Mouse (Mus musculus) thymus, postnatal 0 days (tissue): ENCODE data around the gene Tasp1. TPM values are rescaled to one million over a fixed set of nuclear protein-coding genes. Genes with fewer than 3 reads are reported as not detected.
A peak's percentile ranks its signal among the peaks of the same experiment; 100 is the strongest.
"Not testable (repeated sequence)": the region's sequence is repeated elsewhere in the genome, so short reads cannot be mapped to it uniquely, and the experiment has no call there.

Experiments used
- DNase-seq: peaks from one replicate; pipeline ENCODE4 v3.0.0-alpha.2; 2015; ENCODE audit warnings: low spot score
- polyA plus RNA-seq: library from polyadenylated mRNA; unstranded; fragments of >200 nt; fragmentation: Nextera tagmentation; extraction: Ambion mirVana; gene quantifications from 2 replicates; pipeline ENCODE4 v1.2.1, GENCODE M21; 2015

Gene Tasp1
- 44.8 and 56.1 TPM in 2 replicates for polyA plus RNA-seq

GRCm38 (mm10) chr2:140066353-140067314 is at the start of gene Tasp1:
Gene Tasp1 (minus strand): TSS chr2:140066805.
- peak; percentile 94 for DNase-seq

GRCm38 (mm10) chr2:140113851-140114250 is 47.2 kb upstream of the Tasp1 start:
- no peak for DNase-seq

GRCm38 (mm10) chr2:140108945-140109344 is 42.3 kb upstream of the Tasp1 start:
- no peak for DNase-seq

- DNase-seq, result no peak
Observed at GRCm38 (mm10) chr2:140107641-140108040, 41.0 kb upstream of the Tasp1 start.

GRCm38 (mm10) chr2:140104951-140105350 is 38.3 kb upstream of the Tasp1 start:
- no peak for DNase-seq

- no peak for DNase-seq
Observed at GRCm38 (mm10) chr2:140100551-140101474, 34.2 kb upstream of the Tasp1 start.

- no peak for DNase-seq
Observed at GRCm38 (mm10) chr2:140099971-140100370, 33.4 kb upstream of the Tasp1 start.

- no peak for DNase-seq
Observed at GRCm38 (mm10) chr2:140097131-140097591, 30.6 kb upstream of the Tasp1 start.

GRCm38 (mm10) chr2:140096034-140096433 is 29.4 kb upstream of the Tasp1 start:
- no peak for DNase-seq

- DNase-seq, result no peak
Observed at GRCm38 (mm10) chr2:140093433-140093832, 26.8 kb upstream of the Tasp1 start.

- DNase-seq, result no peak
Observed at GRCm38 (mm10) chr2:140084245-140084644, 17.6 kb upstream of the Tasp1 start.

- DNase-seq, result no peak
Observed at GRCm38 (mm10) chr2:140080747-140081577, 14.4 kb upstream of the Tasp1 start.

- DNase-seq, result not testable (repeated sequence)
Observed at GRCm38 (mm10) chr2:140079284-140079683, 12.7 kb upstream of the Tasp1 start.

- no peak for DNase-seq
Observed at GRCm38 (mm10) chr2:140078600-140079280, 12.1 kb upstream of the Tasp1 start.

- no peak for DNase-seq
Observed at GRCm38 (mm10) chr2:140077476-140077875, 10.9 kb upstream of the Tasp1 start.

- DNase-seq, result no peak
Observed at GRCm38 (mm10) chr2:140075150-140075549, 8.5 kb upstream of the Tasp1 start.

- DNase-seq, result no peak
Observed at GRCm38 (mm10) chr2:140067516-140067915, 911 bp upstream of the Tasp1 start.

- peak; percentile 18 for DNase-seq
Observed at GRCm38 (mm10) chr2:140065676-140066075, 929 bp downstream of the Tasp1 start.

- no peak for DNase-seq
Observed at GRCm38 (mm10) chr2:140061481-140061880, 5.1 kb downstream of the Tasp1 start.
